Mouse (Mus musculus): ENCODE measurements around the gene Gm12166.

- TF ChIP-seq CTCF (IDR thresholded peaks at IDR 0.05; ENCODE audit: control insufficient read depth, insufficient read depth, low read length) (no peak), POLR2A (IDR thresholded peaks at IDR 0.05; ENCODE audit: borderline replicate concordance, control insufficient read depth, low read depth, low read length) (no peak)
Measured at GRCm38 (mm10) chr11:46025962-46026392, 26.1 kb downstream of the Gm12166 start.

All from bone marrow, adult 2 months (tissue).